Mouse (Mus musculus) layer of hippocampus, postnatal 36 days (tissue): ENCODE results near the gene Col5a1. TPM values are rescaled to one million over a fixed set of nuclear protein-coding genes. Genes with fewer than 3 reads are reported as not detected.

Experiments used
- DNase-seq, 2 experiments: peaks; one replicate each; pipeline ENCODE4 v3.0.0; 2022
- total RNA-seq, 2 experiments: library from RNA; stranded (reverse); gene quantifications; 2 replicates each; pipeline ENCODE4 v1.2.3; 2021

Col5a1 gene
- total RNA-seq, 2 experiments from 2014 or later = 3.6 to 3.9 TPM

GRCm38 (mm10) chr2:27886608-27887460 is 609 bp downstream of the Col5a1 start:
- DNase-seq = no peak

- DNase-seq = no peak
These were observed 1.4 kb downstream of the Col5a1 start for GRCm38 (mm10) chr2:27887461-27888264.

- DNase-seq = no peak
These were observed 2.6 kb downstream of the Col5a1 start for GRCm38 (mm10) chr2:27888603-27889545.

- DNase-seq = no peak
These were observed 5.8 kb downstream of the Col5a1 start for GRCm38 (mm10) chr2:27891922-27892541.

- no peak for DNase-seq
These were observed 6.8 kb downstream of the Col5a1 start for GRCm38 (mm10) chr2:27893015-27893414.

- no peak for DNase-seq
These were observed 8.8 kb downstream of the Col5a1 start for GRCm38 (mm10) chr2:27894986-27895385.

- no peak for DNase-seq
These were observed 9.4 kb downstream of the Col5a1 start for GRCm38 (mm10) chr2:27895648-27896047.

GRCm38 (mm10) chr2:27897161-27897560 is 10.9 kb downstream of the Col5a1 start:
- no peak for DNase-seq

GRCm38 (mm10) chr2:27899894-27900293 is 13.7 kb downstream of the Col5a1 start:
- no peak for DNase-seq

GRCm38 (mm10) chr2:27901076-27901475 is 14.9 kb downstream of the Col5a1 start:
- no peak for DNase-seq

- no peak for DNase-seq
These were observed 15.5 kb downstream of the Col5a1 start for GRCm38 (mm10) chr2:27901525-27902245.

- DNase-seq = no peak
These were observed 16.1 kb downstream of the Col5a1 start for GRCm38 (mm10) chr2:27902318-27902717.

GRCm38 (mm10) chr2:27905411-27905810 is 19.2 kb downstream of the Col5a1 start:
- DNase-seq = no peak

- no peak for DNase-seq
These were observed 24.3 kb downstream of the Col5a1 start for GRCm38 (mm10) chr2:27910501-27910900.

- DNase-seq = no peak
These were observed 26.5 kb downstream of the Col5a1 start for GRCm38 (mm10) chr2:27912546-27913275.

GRCm38 (mm10) chr2:27915726-27916125 is 29.5 kb downstream of the Col5a1 start:
- DNase-seq = peak in 1 of 2 experiments; percentile 24

GRCm38 (mm10) chr2:27916316-27916715 is 30.1 kb downstream of the Col5a1 start:
- no peak for DNase-seq

GRCm38 (mm10) chr2:27917177-27917576 is 31.0 kb downstream of the Col5a1 start:
- no peak for DNase-seq

GRCm38 (mm10) chr2:27918106-27918505 is 31.9 kb downstream of the Col5a1 start:
- no peak for DNase-seq

GRCm38 (mm10) chr2:27919309-27919850 is 33.2 kb downstream of the Col5a1 start:
- no peak for DNase-seq
